Mouse (Mus musculus) liver, postnatal 0 days (tissue): ENCODE measurements at regions not wholly inside any gene's neighbourhood (a gene's known extent, or its start where the extent isn't known, plus 50 kb on each side); places are given as distances from the start of the nearest gene placed in this dataset.

Experiments
- CTCF ChIP-seq: sonication (generic); IDR thresholded peaks from 2 replicates; pipeline ENCODE4 v1.5.1; 2016; ENCODE audit warnings: antibody characterized with exemption, low read depth
- EP300 ChIP-seq: IDR thresholded peaks from 2 replicates; pipeline ENCODE4 v1.6.1; 2016; ENCODE audit warnings: antibody characterized with exemption, low read depth, mild to moderate bottlenecking

DNA sequence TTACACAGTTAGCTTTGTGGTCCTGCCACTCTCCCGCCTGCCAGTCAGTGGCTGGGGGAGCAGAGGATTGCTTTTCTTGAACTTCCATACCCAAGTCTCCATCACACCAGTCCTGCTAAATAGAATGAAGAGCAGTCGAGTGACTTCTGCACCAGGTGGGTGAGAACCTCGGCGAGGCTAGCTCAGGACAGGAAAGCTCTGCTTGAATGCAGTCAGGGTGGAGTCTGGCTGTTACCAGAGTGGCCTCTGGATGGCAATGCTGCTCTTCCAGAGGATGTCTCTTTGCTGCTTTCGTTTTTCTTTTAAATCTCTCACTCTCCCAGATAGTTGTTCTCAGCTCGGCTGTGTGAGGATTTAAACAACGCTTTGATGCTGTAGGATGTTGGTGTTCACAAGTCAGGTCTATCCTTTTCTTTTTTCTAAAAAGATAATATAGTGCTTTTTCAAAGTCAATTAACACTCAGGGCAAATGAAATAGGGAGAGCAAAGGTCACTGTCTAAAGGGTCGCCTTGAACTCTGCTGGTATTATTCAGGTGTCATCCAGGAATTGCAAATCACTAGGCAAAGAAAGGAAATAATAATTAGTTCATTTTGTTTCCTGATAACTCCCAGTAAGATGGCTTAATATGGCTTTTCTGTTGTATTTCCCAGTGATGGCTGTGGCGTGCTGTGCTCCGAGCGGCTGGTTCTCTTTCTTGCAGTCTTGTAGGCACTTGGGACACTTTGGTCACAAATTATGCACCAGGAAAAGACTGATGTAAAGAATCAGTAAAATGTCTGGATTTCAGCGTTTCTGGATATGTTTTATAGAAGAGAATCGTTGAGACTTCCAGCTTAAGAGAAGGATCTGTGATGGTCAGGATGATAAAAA is 368.8 kb downstream of the D3Ertd751e start:
- no peak for TF ChIP-seq EP300
- TF ChIP-seq CTCF, result peak; percentile 65
